Mouse (Mus musculus): ENCODE measurements around the gene Zmiz1.

Gene Zmiz1

DNA sequence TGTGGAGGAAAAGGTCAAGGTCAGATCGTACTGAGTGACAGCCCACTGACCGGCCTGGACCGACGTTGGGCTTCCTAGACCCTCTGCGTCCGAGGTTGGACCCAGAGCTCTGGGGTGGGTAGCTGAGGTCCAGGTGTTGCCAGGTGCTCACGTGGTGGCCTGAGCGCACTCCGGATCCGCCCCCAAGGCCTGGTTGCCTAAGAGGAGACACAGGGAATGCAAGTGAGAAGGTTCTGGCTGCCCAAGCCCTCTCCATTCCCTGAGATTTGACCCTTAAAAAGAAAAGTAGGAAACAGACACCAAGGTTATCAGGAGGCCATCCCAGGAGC is 235.5 kb downstream of the Zmiz1 start:
- CTCF ChIA-PET: interaction anchor here in 3 of 4 experiments (0.7 to 2.0 kb wide), 9 partner anchors 13 to 106 kb away, joined by 3 to 5 read pairs (median 3); no protein-coding TSS in a partner anchor
- POLR2A ChIA-PET: interaction anchor here in 3 of 4 experiments (0.7 to 2.0 kb wide), 20 partner anchors 8 to 1204 kb away, joined by 3 to 10 read pairs (median 4); partner anchors contain the start of genes Anxa11 (in 1 of the 3) and Zcchc24 (in 1 of the 3)

DNA sequence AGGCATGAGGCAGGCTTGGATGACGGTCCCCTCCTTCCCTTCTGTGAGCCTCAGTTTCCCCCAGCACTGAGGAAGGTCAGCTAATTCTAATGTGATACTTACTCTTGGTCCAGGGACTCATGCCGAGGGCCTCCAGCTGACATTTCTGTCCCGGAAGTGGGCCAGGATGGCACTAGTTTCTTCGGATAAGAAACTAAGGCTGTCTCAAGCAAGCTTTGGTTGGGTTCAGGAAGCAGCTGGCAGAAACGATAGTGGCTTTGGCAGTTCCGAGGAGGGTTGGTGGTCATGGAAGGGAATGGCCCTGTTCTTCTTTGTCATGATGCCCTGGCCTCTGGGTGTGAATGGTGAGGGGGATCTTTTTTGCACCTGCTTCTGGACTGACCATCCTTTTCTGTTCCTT is 236.1 kb downstream of the Zmiz1 start:
- POLR2A ChIA-PET: interaction anchor here in 3 of 4 experiments (0.5 to 2.0 kb wide), 23 partner anchors 8 to 1204 kb away, joined by 3 to 10 read pairs (median 4); partner anchors contain the start of genes Anxa11 (in 1 of the 3) and Zcchc24 (in 1 of the 3)
- CTCF ChIA-PET: interaction anchor here in 3 of 4 experiments (0.7 to 2.0 kb wide), 9 partner anchors 13 to 105 kb away, joined by 3 to 5 read pairs (median 3); no protein-coding TSS in a partner anchor

DNA sequence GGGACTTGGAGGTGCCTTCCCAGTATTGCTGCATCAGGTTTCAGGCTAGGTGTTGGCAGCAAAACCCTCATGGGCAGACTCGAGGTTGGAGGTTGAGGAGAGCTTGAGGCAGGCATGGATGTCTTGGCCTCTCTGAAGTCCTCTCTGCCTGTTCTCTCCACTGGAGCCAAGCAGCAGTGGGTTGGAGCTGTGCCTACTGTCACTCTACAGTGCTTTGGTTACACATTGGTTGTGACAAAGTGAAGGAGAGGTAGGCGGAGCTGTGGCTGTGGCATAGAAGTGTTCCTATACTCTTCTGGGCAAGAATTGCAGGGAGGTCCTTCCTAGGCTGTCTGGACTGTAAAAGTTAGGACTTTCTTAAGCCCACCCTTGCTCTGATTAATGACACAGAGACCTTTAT is 237.4 kb downstream of the Zmiz1 start:
- ChIA-PET CTCF (interaction anchor here in 3 of 4 experiments (0.7 to 1.1 kb wide), 3 partner anchors 46 to 585 kb away, joined by 3 to 4 read pairs (median 3); no protein-coding TSS in a partner anchor), POLR2A (interaction anchor here in 2 of 4 experiments (0.7 to 2.5 kb wide), 11 partner anchors 9 to 145 kb away, joined by 3 to 10 read pairs (median 3); partner anchors contain the start of gene Anxa11 (in 1 of the 2))

DNA sequence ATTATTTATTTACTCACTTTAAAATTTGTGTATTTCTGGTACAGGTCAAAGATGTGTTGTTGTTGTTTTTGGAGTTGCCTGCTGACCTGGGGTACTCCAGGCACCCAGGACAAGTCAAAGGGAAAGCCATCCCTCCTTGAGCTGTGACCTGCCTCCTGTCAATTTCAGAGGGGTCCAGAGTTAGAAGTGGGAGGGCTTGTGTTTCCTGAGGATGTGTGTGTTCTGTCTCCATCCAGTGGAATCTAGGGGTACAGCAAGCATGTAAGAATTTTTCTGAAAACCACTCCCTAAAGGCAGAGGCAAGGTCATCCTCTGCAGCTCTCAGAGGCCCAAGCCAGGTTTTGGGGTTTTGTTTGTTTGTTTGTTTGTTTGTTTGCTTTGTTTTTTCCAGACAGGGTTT is 243.0 kb downstream of the Zmiz1 start:
- CTCF ChIA-PET: interaction anchor here in 3 of 4 experiments (0.7 to 2.0 kb wide), 10 partner anchors 9 to 880 kb away, joined by 3 to 6 read pairs (median 4); no protein-coding TSS in a partner anchor
- POLR2A ChIA-PET: interaction anchor here in 2 of 4 experiments (0.5 to 1.7 kb wide), 9 partner anchors 11 to 943 kb away, joined by 3 read pairs; no protein-coding TSS in a partner anchor

DNA sequence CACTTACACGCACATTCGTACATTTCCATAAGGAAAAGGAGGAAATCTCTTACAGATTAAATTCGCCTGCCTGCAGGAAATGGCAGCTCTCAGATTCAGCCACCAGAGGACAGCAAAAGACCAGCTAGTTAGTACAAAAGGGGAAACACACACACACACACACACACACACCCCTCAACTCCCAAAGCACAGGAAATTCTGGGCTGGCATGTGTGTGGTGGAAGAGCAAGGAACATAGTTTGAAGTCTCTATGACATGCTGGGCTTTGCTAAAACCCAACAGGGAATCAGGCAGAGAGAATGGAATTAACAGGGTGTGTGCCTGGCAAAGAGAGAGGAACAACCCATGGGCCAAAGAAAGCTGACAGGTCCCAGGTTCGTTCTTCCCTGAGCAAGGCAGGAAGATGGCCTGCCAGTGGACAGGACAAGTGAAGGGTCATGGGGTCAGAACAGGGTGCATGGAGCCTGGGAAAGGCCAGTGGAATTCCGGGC is 248.8 kb downstream of the Zmiz1 start:
- POLR2A ChIA-PET: interaction anchor here in 1 of 4 experiments (1.0 to 1.8 kb wide), 2 partner anchors 11 kb away, joined by 4 to 6 read pairs; no protein-coding TSS in a partner anchor
- CTCF ChIA-PET: interaction anchor here (0.5 to 3.0 kb wide), 18 partner anchors 10 to 945 kb away, joined by 3 to 12 read pairs (median 3); no protein-coding TSS in a partner anchor

DNA sequence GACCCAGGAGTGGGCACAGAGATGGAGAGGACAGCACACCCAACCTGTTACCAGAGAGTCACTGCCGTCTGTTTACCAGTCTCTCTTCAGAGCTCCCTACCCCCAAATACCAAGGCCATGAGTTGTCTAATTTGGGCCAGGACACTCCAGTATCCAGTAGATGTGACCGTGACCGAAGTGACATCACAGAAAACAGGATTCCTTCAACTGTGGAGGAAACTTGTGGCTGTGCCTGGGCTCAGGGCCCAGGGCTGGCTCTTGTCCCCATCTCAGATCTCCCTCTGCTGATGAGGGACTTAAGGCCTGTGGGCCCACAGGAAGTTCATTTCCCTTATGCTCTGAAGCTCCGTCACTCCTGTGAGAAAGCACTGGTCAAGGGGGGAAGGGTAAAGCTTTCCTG is 249.5 kb downstream of the Zmiz1 start:
- ChIA-PET CTCF (interaction anchor here (0.6 to 3.0 kb wide), 9 partner anchors 14 to 97 kb away, joined by 3 to 12 read pairs (median 7); no protein-coding TSS in a partner anchor), POLR2A (interaction anchor here in 2 of 4 experiments (0.8 to 2.1 kb wide), 6 partner anchors 9 to 116 kb away, joined by 3 to 6 read pairs (median 5); no protein-coding TSS in a partner anchor)

DNA sequence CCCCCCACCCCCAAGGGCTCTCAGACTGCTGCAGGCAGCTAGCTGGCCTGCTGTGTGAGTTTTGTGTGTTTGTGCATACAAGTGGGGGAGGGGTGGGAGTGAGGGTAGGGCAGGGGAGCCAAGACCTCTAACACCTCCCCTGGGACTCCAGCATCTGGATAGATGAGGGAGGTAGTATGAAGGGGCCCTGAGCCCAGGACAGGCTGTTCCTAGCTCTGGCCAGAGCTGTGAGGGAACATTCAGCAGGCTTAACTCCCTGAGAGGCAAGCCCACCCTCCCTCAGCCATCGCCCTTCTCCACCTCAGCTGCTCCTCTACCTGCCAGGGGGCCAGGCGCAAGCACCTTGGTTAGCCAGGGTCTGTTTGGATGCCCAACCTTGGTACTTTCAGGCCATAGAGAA is 249.9 kb downstream of the Zmiz1 start:
- ChIA-PET CTCF (interaction anchor here in 3 of 4 experiments (0.6 to 3.0 kb wide), 6 partner anchors 14 to 97 kb away, joined by 3 to 12 read pairs (median 6); no protein-coding TSS in a partner anchor), POLR2A (interaction anchor here in 3 of 4 experiments (0.6 to 2.1 kb wide), 8 partner anchors 9 to 710 kb away, joined by 3 to 6 read pairs (median 4); no protein-coding TSS in a partner anchor)

DNA sequence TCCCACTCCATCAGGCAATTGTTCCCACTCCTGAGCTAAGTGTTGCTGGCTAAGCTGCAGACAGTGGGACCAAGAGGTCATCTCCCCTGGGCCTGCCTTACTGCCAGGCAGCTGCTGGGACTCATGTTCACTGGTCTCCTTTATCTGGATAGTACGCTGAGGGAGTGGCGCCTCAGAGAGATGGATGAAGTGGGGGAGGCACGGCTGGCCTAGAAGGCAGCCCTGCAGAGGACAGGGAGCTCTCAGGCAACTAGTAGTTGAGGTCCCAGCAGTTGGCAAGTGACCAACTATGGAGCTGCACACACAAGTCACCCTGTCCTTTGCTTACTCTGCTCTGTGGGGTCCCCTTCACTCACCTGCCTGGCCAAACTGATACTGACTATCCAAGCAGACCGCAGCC is 251.1 kb downstream of the Zmiz1 start:
- CTCF ChIA-PET: interaction anchor here in 2 of 4 experiments (0.6 to 1.1 kb wide), 2 partner anchors 90 to 149 kb away, joined by 3 read pairs; no protein-coding TSS in a partner anchor
- POLR2A ChIA-PET: interaction anchor here in 3 of 4 experiments (0.6 to 2.1 kb wide), 8 partner anchors 9 to 947 kb away, joined by 3 to 6 read pairs (median 4); no protein-coding TSS in a partner anchor

DNA sequence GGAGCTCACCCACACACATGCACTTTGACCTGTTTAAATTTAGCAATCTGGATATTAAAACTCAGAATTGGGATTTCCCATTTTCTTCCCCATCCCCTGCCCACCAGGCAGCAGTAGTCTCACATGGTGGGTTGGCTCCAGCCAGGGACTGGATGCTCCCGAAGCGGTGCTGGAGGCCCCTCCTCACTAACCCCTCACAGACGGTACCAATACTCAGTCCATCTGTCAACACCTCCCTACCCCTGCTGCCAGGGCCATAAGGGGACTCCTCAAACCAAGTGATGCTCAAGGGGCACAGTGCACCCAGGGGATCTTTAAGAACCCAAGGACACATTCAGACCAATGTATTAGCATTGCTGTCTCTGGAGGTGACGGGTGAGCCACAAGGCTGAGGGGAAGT is 251.7 kb downstream of the Zmiz1 start:
- ChIA-PET POLR2A (interaction anchor here in 2 of 4 experiments (0.7 to 2.1 kb wide), 6 partner anchors 9 to 28 kb away, joined by 3 to 6 read pairs (median 3); no protein-coding TSS in a partner anchor), CTCF (interaction anchor here in 1 of 4 experiments (1.1 kb wide), 1 partner anchor 89 kb away, joined by 3 read pairs; no protein-coding TSS in a partner anchor)

DNA sequence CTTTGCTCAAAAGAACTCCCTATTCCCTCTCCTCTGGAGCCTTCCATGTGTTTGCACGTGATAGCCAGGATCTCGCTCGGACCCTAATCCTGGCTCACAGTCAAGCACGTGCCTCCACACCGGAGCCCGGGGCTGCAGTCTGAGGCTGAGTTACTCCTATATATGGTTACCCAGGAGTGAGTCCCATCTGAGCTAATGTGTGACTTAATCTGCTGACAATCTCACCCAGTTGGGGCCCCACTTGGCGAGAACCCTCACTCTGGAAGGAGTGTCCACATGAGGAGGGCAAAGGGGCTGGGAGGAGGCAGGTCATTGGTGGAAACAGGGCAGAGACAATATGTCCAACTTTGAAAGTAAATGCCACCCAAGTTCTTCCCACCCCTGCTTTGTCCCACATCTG is 252.2 kb downstream of the Zmiz1 start:
- ChIA-PET CTCF (interaction anchor here in 1 of 4 experiments (0.6 to 0.7 kb wide), 2 partner anchors 11 to 121 kb away, joined by 3 to 4 read pairs; no protein-coding TSS in a partner anchor), POLR2A (interaction anchor here in 3 of 4 experiments (0.6 to 1.0 kb wide), 3 partner anchors 9 to 72 kb away, joined by 3 to 4 read pairs (median 3); no protein-coding TSS in a partner anchor)

DNA sequence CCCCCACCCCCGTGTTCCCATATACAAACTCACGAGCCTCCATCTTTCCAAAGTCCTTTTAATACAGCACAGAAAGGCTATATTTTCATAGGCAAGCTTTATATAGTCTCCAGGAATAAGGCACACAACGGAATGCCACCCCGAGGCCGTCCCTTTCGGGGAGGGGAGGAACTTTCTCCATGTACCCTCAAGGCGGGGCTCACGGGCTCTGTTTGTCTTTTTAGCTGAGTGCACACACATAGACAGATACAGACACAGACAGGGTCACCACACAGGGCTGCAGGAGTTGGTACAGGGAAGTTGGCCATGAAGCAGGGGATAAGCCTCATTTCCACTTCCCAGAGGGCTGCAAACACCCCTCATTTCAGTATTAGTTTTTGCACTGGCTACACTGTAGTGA is 252.6 kb downstream of the Zmiz1 start:
- ChIA-PET POLR2A (interaction anchor here in 2 of 4 experiments (0.6 to 1.0 kb wide), 2 partner anchors 8 to 73 kb away, joined by 3 to 4 read pairs; no protein-coding TSS in a partner anchor), CTCF (interaction anchor here in 1 of 4 experiments (0.6 to 0.7 kb wide), 2 partner anchors 10 to 120 kb away, joined by 3 to 4 read pairs; no protein-coding TSS in a partner anchor)

DNA sequence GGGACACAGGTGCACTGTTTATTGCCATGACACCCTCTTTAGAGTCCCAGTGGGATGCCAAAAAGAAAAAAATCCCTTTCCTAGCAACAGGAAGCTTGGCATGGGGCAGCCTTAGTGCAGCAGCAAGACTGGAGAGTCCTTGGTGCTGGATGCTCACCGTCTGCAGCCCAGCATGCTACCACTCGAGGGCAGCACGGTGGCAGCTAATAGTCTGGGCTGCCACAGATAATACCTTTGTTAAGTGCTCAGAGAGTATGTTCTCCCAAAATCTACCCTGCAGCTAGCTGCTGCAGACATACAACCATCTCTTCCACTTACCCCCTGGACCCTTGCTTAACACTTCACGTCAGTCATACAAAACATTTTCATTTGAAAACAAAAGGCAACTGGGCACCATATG is 254.5 kb downstream of the Zmiz1 start:
- ChIA-PET CTCF (interaction anchor here in 2 of 4 experiments (0.6 to 1.1 kb wide), 4 partner anchors 11 to 92 kb away, joined by 3 to 4 read pairs (median 4); no protein-coding TSS in a partner anchor), POLR2A (interaction anchor here in 2 of 4 experiments (1.1 to 1.3 kb wide), 3 partner anchors 11 to 34 kb away, joined by 3 to 6 read pairs (median 3); no protein-coding TSS in a partner anchor)
